Mouse (Mus musculus): Measurements from ENCODE around the gene Cdkn2a.

Gene Cdkn2a

DNA sequence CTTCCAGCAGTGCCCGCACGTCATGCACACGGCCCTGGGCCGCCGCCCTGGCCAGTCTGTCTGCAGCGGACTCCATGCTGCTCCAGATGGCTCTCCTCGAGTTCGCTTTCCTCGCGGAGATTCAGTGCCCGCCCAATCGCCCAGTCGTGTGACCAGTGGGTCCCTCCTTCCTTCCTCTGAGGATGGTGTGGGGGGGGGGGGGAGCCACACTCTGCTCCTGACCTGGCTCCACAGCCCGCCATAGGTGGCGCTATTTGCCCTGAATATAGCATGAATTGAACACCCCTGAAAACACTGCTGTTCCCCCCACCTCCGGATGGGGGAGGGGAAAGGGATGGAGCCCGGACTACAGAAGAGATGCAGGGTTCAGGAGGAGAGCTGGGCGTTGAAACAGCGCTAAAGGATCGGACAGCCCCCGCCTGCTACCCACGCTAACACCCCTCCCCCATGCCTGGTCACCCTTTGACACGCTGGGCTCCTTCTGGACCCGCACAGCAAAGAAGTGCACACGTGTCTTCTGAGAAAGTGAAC, 12.4 kb downstream of the Cdkn2a start:
- in situ Hi-C loops (cut with MboI; ENCODE audit: low pct_unique_long_range_greater_than_20kb in 1 of 2, low sequenced_read_pairs in 2 of 2, unreplicated experiment in 1 of 2), result loop anchor here (25.0 kb wide), 2 partner anchors 120 to 145 kb away; partner anchors contain the start of gene Mtap (in 1 of the 2)

DNA sequence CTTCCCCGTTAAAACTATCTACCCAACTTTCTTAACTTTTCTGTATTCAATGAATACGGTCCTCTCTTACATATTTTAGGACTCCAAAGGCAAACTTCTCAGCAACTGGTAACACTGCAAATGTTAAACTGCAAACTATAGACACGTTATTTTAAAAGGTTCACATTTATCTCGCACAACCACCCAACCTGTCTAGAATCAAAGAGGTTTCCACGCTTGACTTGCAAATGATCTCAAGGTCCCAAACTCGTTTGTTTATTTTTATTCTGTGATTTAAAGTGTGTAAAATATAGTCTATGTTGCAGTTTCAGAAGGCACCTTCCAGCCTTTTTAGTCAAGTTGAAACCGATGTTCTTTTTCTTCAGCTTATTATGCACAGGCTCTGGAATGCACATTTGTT, 13.2 kb downstream of the Cdkn2a start:
- in situ Hi-C loops (cut with MboI; ENCODE audit: low pct_unique_long_range_greater_than_20kb in 1 of 2, low sequenced_read_pairs in 2 of 2, unreplicated experiment in 1 of 2), result loop anchor here (25.0 kb wide), 2 partner anchors 119 to 144 kb away; partner anchors contain the start of gene Mtap (in 1 of the 2)

DNA sequence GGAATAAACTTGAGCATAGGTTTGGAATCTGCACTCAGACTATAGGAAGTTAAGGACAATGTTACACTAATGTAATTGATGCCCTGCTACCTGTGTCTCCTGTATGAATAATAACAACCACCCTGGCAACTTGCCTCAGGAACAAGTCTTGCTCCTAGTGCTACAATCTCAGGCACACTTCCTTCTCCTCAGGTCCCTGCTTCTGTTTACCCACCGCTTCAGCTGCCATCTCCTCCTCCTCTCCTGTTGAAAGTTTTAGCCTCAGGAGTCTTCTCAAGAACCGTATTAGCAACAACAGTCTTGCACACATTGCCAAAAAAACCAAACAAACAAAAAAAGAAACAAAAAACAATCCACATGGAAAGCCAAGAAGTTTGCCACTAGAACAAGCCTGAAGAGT, 14.8 kb downstream of the Cdkn2a start:
- in situ Hi-C loops (cut with MboI; ENCODE audit: low pct_unique_long_range_greater_than_20kb in 1 of 2, low sequenced_read_pairs in 2 of 2, unreplicated experiment in 1 of 2), result loop anchor here (25.0 kb wide), 2 partner anchors 117 to 142 kb away; partner anchors contain the start of gene Mtap (in 1 of the 2)

DNA sequence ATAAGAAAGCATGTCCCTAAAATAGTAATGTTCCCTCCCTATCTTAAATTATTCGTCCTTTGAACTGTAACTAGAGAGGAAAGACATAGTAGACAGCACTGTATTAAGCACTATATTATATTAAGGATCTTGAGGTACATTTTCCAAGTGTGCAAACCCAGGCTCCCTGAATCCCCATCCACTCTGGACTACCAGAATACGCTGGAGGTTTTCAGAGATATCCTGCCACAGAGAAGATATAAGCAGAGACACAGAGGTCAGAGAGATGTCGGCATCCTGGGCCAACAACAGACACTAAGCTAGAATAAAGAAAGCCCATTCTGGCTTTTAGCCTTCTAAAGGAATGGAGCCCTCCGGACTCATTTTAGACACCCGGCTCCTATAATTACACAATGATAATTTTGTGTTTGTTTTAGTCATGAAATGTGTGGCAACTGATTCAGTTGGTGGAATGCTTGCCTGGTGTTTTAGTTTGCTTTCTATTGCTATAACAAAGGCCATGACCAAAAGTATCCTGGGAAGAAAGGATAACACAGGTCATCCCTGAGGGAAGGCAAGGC, 17.0 kb downstream of the Cdkn2a start:
- in situ Hi-C loops (cut with MboI; ENCODE audit: low pct_unique_long_range_greater_than_20kb in 1 of 2, low sequenced_read_pairs in 2 of 2, unreplicated experiment in 1 of 2), result loop anchor here (25.0 kb wide), 2 partner anchors 115 to 140 kb away; partner anchors contain the start of gene Mtap (in 1 of the 2)

DNA sequence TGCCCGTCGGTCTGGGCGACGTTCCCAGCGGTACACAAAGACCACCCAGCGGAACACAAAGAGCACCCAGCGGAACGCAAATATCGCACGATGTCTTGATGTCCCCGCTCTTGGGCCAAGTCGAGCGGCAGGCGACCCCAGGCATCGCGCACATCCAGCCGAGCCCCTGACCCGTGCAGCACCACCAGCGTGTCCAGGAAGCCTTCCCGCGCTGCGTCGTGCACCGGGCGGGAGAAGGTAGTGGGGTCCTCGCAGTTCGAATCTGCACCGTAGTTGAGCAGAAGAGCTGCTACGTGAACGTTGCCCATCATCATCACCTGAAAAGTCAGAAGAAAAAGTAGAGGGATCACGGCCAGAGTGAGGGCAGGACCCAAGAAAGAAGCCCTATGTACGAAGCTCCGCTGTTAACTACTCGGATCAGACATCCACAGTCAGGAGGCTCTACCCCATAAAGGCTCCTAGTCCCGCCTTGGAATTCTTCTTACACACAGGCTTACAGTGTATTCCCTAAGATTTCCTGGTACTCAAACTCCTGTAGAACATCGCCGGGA, 17.7 kb downstream of the Cdkn2a start:
- in situ Hi-C loops (cut with MboI; ENCODE audit: low pct_unique_long_range_greater_than_20kb in 1 of 2, low sequenced_read_pairs in 2 of 2, unreplicated experiment in 1 of 2), result loop anchor here (25.0 kb wide), 2 partner anchors 114 to 139 kb away; partner anchors contain the start of gene Mtap (in 1 of the 2)

DNA sequence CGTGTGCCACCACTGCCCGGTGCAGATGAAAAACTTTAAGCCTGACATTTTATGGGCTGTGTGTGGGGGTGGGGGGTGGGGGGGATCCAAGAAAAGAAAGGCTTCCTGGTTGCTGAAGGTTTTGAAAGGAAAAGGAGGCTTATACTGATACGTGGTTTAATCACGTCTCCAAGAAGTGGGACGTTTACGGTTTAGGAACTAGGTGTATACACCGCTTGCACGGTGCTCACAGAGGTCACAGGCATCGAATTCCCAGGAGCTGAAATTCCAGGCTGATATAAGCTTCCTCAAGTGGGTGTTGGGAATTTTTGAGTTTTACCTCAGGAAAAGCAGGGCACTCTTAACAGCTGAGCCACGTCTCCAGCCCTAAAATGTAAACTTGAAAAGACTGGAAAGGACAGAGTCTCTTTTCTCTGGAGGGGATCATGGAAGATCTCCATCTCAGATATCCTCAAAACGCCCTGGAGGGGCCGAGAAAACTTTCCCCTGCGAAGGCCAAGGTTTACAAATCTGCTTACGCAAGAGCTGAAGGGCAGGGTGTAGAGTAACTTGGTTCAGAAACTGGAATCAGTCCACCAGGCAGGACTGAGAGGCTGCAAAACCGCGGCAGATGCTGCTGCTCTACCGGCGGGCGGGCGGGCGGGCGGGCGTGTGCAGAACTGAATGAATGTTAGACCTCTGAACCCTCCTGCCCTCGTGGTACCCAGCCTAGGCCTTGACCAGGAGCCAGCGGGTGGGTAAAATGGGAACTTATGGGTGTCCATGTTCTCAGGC, 18.5 kb downstream of the Cdkn2a start:
- in situ Hi-C loops (cut with MboI; ENCODE audit: low pct_unique_long_range_greater_than_20kb in 1 of 2, low sequenced_read_pairs in 2 of 2, unreplicated experiment in 1 of 2), result loop anchor here (25.0 kb wide), 2 partner anchors 114 to 139 kb away; partner anchors contain the start of gene Mtap (in 1 of the 2)

DNA sequence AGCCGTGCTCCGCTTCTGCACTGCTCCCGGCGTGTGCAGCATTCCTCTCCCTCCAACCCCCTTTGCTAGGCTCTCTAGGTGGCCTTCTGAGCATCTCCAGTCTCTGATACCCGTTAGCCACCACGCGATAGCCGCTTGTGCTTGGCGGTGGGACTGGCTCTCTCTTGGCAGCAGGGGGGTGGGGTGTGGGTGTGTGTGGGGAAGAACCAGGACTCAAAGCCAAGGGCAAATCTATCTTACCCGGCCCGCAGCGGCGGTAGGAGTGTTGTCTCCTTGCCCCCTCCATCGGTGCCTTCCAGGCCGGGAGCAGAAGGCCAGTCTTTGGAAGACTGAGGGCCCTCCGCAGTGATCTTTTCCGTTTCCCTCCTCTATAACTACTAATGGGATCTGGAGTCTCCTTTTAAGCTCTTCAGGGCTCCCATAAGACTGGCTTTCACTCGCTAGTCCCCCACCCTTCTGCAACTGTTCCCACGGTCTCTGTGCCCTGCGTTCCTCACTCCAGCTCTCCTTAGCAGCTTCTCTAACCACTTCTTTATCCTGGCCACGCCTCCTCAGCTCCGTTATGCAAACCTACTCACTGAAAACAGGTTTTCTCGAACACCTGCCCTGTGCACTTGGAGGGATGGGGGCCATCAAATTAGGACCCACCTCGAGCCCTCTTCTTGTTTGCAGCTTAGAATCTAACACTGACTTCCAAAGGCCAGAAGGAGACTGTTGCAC, 19.5 kb downstream of the Cdkn2a start:
- in situ Hi-C loops (cut with MboI; ENCODE audit: low pct_unique_long_range_greater_than_20kb in 1 of 2, low sequenced_read_pairs in 2 of 2, unreplicated experiment in 1 of 2), result loop anchor here (25.0 kb wide), 2 partner anchors 113 to 138 kb away; partner anchors contain the start of gene Mtap (in 1 of the 2)

DNA sequence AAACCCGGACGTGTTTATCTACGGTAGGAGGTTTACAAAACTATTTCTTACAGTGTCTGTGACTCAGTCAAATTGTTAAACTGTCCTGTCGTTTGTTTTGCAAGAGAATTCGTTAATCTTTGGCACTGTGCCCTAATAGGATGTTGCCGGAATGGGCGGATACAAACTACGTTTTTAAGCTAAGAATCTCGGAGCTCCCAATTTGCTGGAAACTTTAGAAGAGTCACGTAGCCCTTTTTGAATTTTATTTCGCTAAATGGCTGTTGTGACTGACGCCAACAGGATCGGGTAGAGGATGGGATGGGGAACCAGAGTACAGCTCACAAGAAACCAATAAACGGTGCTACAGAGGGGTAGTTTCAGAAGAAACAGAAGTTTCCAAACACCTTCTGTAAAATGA, 20.4 kb downstream of the Cdkn2a start:
- in situ Hi-C loops (cut with MboI; ENCODE audit: low pct_unique_long_range_greater_than_20kb in 1 of 2, low sequenced_read_pairs in 2 of 2, unreplicated experiment in 1 of 2), result no loop called here

DNA sequence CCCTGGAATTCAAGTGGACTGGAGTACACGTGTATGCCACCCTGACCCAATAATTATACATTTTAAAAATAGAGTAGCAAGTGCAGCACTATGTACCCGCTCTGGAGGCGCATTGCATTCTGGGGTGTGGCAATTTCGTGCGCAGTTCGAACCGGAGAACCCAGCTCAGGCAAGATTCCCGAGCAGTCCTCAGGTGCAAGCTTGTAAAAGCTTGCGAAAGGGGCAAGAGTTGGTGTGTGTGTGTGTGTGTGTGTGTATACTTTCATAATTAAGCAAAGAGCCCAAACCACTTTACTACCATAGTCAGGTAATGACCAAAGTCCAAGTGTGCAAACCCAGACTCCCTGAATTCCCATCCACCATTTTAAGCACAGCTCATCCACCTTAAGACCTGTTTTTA, 20.9 kb downstream of the Cdkn2a start:
- in situ Hi-C loops (cut with MboI; ENCODE audit: low pct_unique_long_range_greater_than_20kb in 1 of 2, low sequenced_read_pairs in 2 of 2, unreplicated experiment in 1 of 2), result no loop called here

DNA sequence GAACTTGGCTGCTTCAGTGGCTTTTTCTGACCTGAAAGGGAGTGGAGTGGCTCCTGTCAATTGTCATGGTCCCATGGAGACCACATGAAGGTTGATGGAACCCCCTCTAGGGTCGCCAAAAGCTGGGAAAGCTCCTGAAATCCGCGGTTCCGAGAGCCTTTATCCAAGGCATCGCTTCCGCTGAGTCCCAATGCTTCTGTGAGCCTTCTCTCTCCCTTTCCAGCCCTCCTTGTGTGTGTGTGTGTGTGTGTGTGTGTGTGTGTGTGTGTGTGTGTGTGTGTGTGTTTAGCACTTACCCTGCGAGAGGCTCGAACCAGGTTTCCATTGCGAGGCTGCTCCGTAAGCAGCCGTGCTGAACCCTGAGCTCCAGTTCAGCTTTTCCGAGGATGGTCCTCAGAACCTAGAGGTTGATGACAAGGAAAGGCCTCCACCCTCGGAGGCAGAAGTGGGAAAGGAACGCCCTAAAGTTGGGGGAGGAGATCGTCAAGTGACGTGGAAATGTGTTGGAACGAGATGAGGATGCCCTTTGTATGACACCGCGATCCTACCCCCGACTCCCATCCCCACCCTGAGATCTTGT, 21.4 kb downstream of the Cdkn2a start:
- in situ Hi-C loops (cut with MboI; ENCODE audit: low pct_unique_long_range_greater_than_20kb in 1 of 2, low sequenced_read_pairs in 2 of 2, unreplicated experiment in 1 of 2), result no loop called here

DNA sequence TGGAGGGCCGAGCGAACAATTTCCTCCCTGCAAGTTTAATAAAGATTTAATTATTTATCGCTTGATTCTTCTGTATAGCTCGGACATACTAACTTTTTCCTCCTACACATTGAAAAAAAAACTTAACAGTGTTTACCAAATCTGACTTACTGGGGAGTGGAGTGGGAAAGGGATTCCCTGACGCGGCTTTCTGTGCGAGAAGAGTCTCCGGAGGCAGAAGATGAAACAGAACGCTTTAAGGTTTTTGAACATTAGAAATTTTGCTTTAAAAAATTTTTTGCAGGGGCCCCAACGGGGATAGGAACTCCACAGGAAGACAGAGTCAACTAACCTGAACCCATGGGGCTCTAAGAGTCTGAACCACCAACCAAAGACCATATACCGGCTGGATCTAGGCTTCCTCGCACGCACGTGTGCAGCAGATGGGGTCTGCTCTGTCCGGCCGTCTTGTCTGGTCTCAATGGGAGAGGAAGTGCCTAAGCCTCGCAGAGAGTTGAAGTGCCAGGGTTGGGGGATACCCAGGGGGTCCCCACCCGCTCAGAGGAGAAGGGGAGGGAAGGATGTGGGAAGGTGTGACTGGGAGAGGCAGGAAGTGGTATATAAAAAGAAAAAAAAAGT, 22.2 kb downstream of the Cdkn2a start:
- in situ Hi-C loops (cut with MboI; ENCODE audit: low pct_unique_long_range_greater_than_20kb in 1 of 2, low sequenced_read_pairs in 2 of 2, unreplicated experiment in 1 of 2), result no loop called here

DNA sequence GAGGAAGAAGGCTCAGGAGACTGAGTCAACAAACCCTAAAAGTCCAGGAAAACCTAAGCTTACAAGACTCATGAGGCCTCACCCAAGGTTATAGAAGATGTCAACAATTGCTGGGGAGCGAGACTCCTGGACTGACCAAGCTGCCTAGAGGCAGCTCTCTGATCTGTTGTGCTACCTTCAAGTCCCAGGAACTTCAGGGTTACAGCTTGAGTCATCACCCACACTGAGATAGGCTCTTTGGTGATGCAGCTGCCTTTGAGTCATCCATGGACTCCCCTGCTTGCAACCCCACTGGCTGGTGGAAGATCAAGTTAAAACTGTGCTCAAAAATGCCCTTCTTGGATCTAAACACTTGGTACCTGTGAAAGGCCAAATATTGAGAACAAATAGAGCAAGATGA, 36.7 kb downstream of the Cdkn2a start:
- in situ Hi-C loops (cut with MboI; ENCODE audit: low pct_unique_long_range_greater_than_20kb in 1 of 2, low sequenced_read_pairs in 2 of 2, unreplicated experiment in 1 of 2), result no loop called here

DNA sequence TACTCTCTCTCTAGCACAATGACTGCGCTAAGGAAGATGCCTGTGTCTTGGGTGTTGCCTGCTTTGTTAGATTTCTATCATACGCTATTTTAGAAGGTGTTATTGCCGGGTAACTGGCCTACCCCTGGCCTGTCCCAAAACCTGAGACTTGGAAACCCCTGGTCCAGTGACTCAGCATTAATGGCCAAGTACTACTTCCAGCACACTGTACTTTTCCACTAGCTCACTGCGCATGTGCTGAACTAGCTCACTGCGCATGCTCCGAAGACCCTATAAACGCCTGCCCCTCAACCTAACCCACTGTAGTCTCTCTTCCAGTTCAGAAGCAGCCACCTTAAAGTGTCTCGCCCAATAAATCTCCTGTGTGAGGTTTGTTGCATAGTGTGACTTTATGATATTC, 60.0 kb downstream of the Cdkn2a start:
- in situ Hi-C loops (cut with MboI; ENCODE audit: low pct_unique_long_range_greater_than_20kb in 1 of 2, low sequenced_read_pairs in 2 of 2, unreplicated experiment in 1 of 2), result no loop called here

All from mouse embryonic stem cell (cell line).